Mouse (Mus musculus) 3T3-L1 (cell line): ENCODE results near the gene Creld2.

Experiments
- DNase-seq: peaks from one replicate; pipeline ENCODE4 v3.0.0-alpha.2; 2015; ENCODE audit warnings: low read depth, low spot score

The Creld2 gene

GRCm38 (mm10) chr15:88866934-88867356 is 47.5 kb downstream of the Creld2 start:
- peak; percentile 50 for DNase-seq

- peak; percentile 92 for DNase-seq
Measured at GRCm38 (mm10) chr15:88867368-88868023, 48.0 kb downstream of the Creld2 start.

GRCm38 (mm10) chr15:88868024-88868742 is 48.7 kb downstream of the Creld2 start:
- DNase-seq = peak; percentile 88

GRCm38 (mm10) chr15:88870418-88871185 is 51.2 kb downstream of the Creld2 start:
- peak; percentile 55 for DNase-seq

GRCm38 (mm10) chr15:88874061-88874460 is 54.6 kb downstream of the Creld2 start:
- peak; percentile 52 for DNase-seq

GRCm38 (mm10) chr15:88874477-88874876 is 55.0 kb downstream of the Creld2 start:
- peak; percentile 78 for DNase-seq

- DNase-seq = no peak
Measured at GRCm38 (mm10) chr15:88875625-88876081, 56.2 kb downstream of the Creld2 start.
